In genomic region chr6:52248638-52249414, GRCm38 (mm10) we compare ENCODE assay signal across 12 mouse cellular contexts. TPM values are rescaled to one million over a fixed set of nuclear protein-coding genes. Genes with fewer than 3 reads are reported as not detected.
DNase-seq lines count a peak whose midpoint lies in the region; ATAC-seq lines count a peak whose summit lies in the region.
"Had no signal": no experiment of that assay in that cellular context is flagged by ENCODE, and none has a peak within 500 bp of the region (broad histone marks: within the 10 kb centered on the region; RNA-seq: fewer than 3 reads in every experiment).

No protein-coding gene starts in this region.

- DNase-seq in lung, adult 18-20 months, result no peak
- DNase-seq in limb, embryonic 11.5 days (ENCODE audit: low spot score), result peak; percentile 70
- DNase-seq in urinary bladder, postnatal 10 days (ENCODE audit: low spot score), result peak; percentile 8
- no peak for DNase-seq in adrenal gland, adult 8-10 months
- DNase-seq in left cerebral cortex, postnatal 14 days (ENCODE audit: low spot score in 2 of 2), result no peak
- DNase-seq: adrenal gland, postnatal 10 days; cerebellum, adult 8-10 months had no signal

- no peaks in the 10 kb centered on the region for H3K9me3 ChIP-seq in lung, embryonic 16.5 days (ENCODE audit: control insufficient read depth, low read length)
- no peaks in the 10 kb centered on the region for H3K9me3 ChIP-seq in limb, embryonic 11.5 days (ENCODE audit: control insufficient read depth, low read length)

- no peak for ATAC-seq in lung, embryonic 16.5 days (ENCODE audit: low read depth)
- peak; percentile 22 for ATAC-seq in inflammation-experienced regulatory T-cells, adult 6 months
- ATAC-seq in limb, embryonic 11.5 days (ENCODE audit: insufficient number of reproducible peaks, low FRiP score, low TSS enrichment, low read depth), result no peak

- 0 out of 2 replicates have a peak, but pooled peaks cover 5% of the 10 kb centered on the region for H3K4me1 ChIP-seq in lung, embryonic 16.5 days (replicated peaks; ENCODE audit: control insufficient read depth, insufficient read depth, low read length)
- peaks cover 13% of the 10 kb centered on the region for H3K4me1 ChIP-seq in limb, embryonic 11.5 days (ENCODE audit: control insufficient read depth, insufficient read depth, low read length)

- no peak overlapping the region for H3K9ac ChIP-seq in lung, embryonic 16.5 days (ENCODE audit: low read length)
- peak overlapping the region; percentile 94 for H3K9ac ChIP-seq in limb, embryonic 11.5 days (ENCODE audit: low read length)

- 0 out of 2 replicates have a peak overlapping the region, but pooled peaks have one; percentile 10 for H3K4me3 ChIP-seq in lung, embryonic 16.5 days (ENCODE audit: low read length)
- peak overlapping the region; percentile 99 for H3K4me3 ChIP-seq in limb, embryonic 11.5 days (ENCODE audit: low read depth, low read length)

- H3K4me2 ChIP-seq in lung, embryonic 16.5 days (ENCODE audit: low read depth, low read length), result no peak overlapping the region
- H3K4me2 ChIP-seq in limb, embryonic 11.5 days (ENCODE audit: low read depth, severe bottlenecking), result peak overlapping the region; percentile 83

- intact Hi-C loops in left cerebral cortex, postnatal 14 days (cut with DNase I), result no loop called here

- 1% methylated on average over 27 of the region's 27 CpGs for WGBS in lung, embryonic 16.5 days
- WGBS in limb, embryonic 11.5 days, result 2% methylated on average over 27 of the region's 27 CpGs

- peaks cover 96% of the 10 kb centered on the region for H3K27me3 ChIP-seq in lung, embryonic 16.5 days (ENCODE audit: control insufficient read depth, insufficient read depth, low read depth, low read length)
- H3K27me3 ChIP-seq in limb, embryonic 11.5 days (ENCODE audit: control insufficient read depth, insufficient read depth, low read length), result peaks cover 4% of the 10 kb centered on the region; the same call in 1 of the 2 replicates

- no peaks in the 10 kb centered on the region for H3K36me3 ChIP-seq in lung, embryonic 16.5 days (ENCODE audit: control insufficient read depth, insufficient read depth, low read length)
- H3K36me3 ChIP-seq in limb, embryonic 11.5 days (ENCODE audit: control insufficient read depth, insufficient read depth, low read length), result no peaks in the 10 kb centered on the region

- no peak overlapping the region for H3K27ac ChIP-seq in lung, embryonic 16.5 days (ENCODE audit: low read length)
- peak overlapping the region; percentile 93 for H3K27ac ChIP-seq in limb, embryonic 11.5 days (replicated peaks; ENCODE audit: low read depth, low read length)

RNA-seq across cellular contexts. Expression of gene Hoxa11, which starts 3.2 kb away (rescaled TPM):
- polyA plus RNA-seq in lung, embryonic 16.5 days (2015; fragmentation: Nextera tagmentation; extraction: Ambion mirVana), result not detected in 2 replicates
- polyA plus RNA-seq in inflammation-experienced regulatory T-cells, adult 6 months (2017; shearing (Covaris generic)), result not detected
- 66.3 and 78.0 TPM in 2 replicates for polyA plus RNA-seq in limb, embryonic 11.5 days (2014; fragmentation: Nextera tagmentation; extraction: Ambion mirVana)
- total RNA-seq in adrenal gland, adult 8-10 months (2022), result not detected
- total RNA-seq in left cerebral cortex, postnatal 14 days (2021), result not detected
- total RNA-seq: adrenal gland, postnatal 10 days; MEL had no signal
- polyA plus RNA-seq: heart, embryonic 16.5 days; stomach, embryonic 14.5 days had no signal

RNA-seq across cellular contexts. Expression of gene Hoxa10, which starts 8.2 kb away (rescaled TPM):
- 0.21 TPM in 1 of 2 replicates, not detected in the other for polyA plus RNA-seq in lung, embryonic 16.5 days (2015; fragmentation: Nextera tagmentation; extraction: Ambion mirVana)
- not detected for polyA plus RNA-seq in inflammation-experienced regulatory T-cells, adult 6 months (2017; shearing (Covaris generic))
- 274 and 278 TPM in 2 replicates for polyA plus RNA-seq in limb, embryonic 11.5 days (2014; fragmentation: Nextera tagmentation; extraction: Ambion mirVana)
- under 1 TPM in 2 of 4 experiments, not detected in 2; 0.15 to 0.16 TPM for total RNA-seq in adrenal gland, adult 8-10 months (2022)
- not detected for total RNA-seq in left cerebral cortex, postnatal 14 days (2021)
- total RNA-seq: MEL had no signal
- polyA plus RNA-seq: heart, embryonic 16.5 days; stomach, embryonic 14.5 days had no signal

RNA-seq across cellular contexts. Expression of gene Hoxa13, which starts 11.9 kb away (rescaled TPM):
- polyA plus RNA-seq in lung, embryonic 16.5 days (2015; fragmentation: Nextera tagmentation; extraction: Ambion mirVana), result not detected in 2 replicates
- not detected for polyA plus RNA-seq in inflammation-experienced regulatory T-cells, adult 6 months (2017; shearing (Covaris generic))
- 25.1 and 29.7 TPM in 2 replicates for polyA plus RNA-seq in limb, embryonic 11.5 days (2014; fragmentation: Nextera tagmentation; extraction: Ambion mirVana)
- total RNA-seq in adrenal gland, adult 8-10 months (2022), result not detected
- not detected for total RNA-seq in left cerebral cortex, postnatal 14 days (2021)
- total RNA-seq: adrenal gland, postnatal 10 days; MEL had no signal
- polyA plus RNA-seq: heart, embryonic 16.5 days; stomach, embryonic 14.5 days had no signal

RNA-seq across cellular contexts. Expression of gene Hoxa9, which starts 17.9 kb away (rescaled TPM):
- polyA plus RNA-seq in lung, embryonic 16.5 days (2015; fragmentation: Nextera tagmentation; extraction: Ambion mirVana), result 0.06 and 0.41 TPM in 2 replicates
- under 1 TPM in 2 of 3 experiments, not detected in 1; 0.13 to 0.32 TPM for polyA plus RNA-seq in inflammation-experienced regulatory T-cells, adult 6 months (2017; shearing (Covaris generic))
- 86.7 and 90.5 TPM in 2 replicates for polyA plus RNA-seq in limb, embryonic 11.5 days (2014; fragmentation: Nextera tagmentation; extraction: Ambion mirVana)
- total RNA-seq in adrenal gland, adult 8-10 months (2022), result under 1 TPM in 3 of 4 experiments, not detected in 1; 0.27 to 0.56 (median 0.55) TPM
- total RNA-seq in left cerebral cortex, postnatal 14 days (2021), result not detected
- total RNA-seq: MEL had no signal

RNA-seq across cellular contexts. Expression of gene Hoxa7, which starts 27.2 kb away (rescaled TPM):
- 5.8 and 6.9 TPM in 2 replicates for polyA plus RNA-seq in lung, embryonic 16.5 days (2015; fragmentation: Nextera tagmentation; extraction: Ambion mirVana)
- polyA plus RNA-seq in inflammation-experienced regulatory T-cells, adult 6 months (2017; shearing (Covaris generic)), result not detected
- polyA plus RNA-seq in limb, embryonic 11.5 days (2014; fragmentation: Nextera tagmentation; extraction: Ambion mirVana), result 14.7 and 16.2 TPM in 2 replicates
- total RNA-seq in adrenal gland, adult 8-10 months (2022), result 10 to 100 TPM; 12.9 to 27.9 (median 19.1) TPM
- not detected for total RNA-seq in left cerebral cortex, postnatal 14 days (2021)
- total RNA-seq: MEL had no signal

Comparison
In these comparisons a context has a peak if more than half of its experiments do, and no peak if none do; other contexts are left out.
1. DNase-seq: peak in limb, embryonic 11.5 days (single experiment) and urinary bladder, postnatal 10 days (single experiment); none in lung, adult 18-20 months (0 of 2), adrenal gland, adult 8-10 months (single experiment) and left cerebral cortex, postnatal 14 days (0 of 2).
2. RNA of gene Hoxa11, which starts 3.2 kb away (polyA plus RNA-seq): 66.3 to 78.0 TPM in limb, embryonic 11.5 days; not detected in lung, embryonic 16.5 days and not detected in inflammation-experienced regulatory T-cells, adult 6 months; every median in the first group is over 10 times any median in the second.
3. RNA of gene Hoxa10, which starts 8.2 kb away (polyA plus RNA-seq): 274 to 278 TPM in limb, embryonic 11.5 days; 0.21 TPM in lung, embryonic 16.5 days and not detected in inflammation-experienced regulatory T-cells, adult 6 months; every median in the first group is over 100 times any median in the second.
4. RNA of gene Hoxa13, which starts 11.9 kb away (polyA plus RNA-seq): 25.1 to 29.7 TPM in limb, embryonic 11.5 days; not detected in lung, embryonic 16.5 days and not detected in inflammation-experienced regulatory T-cells, adult 6 months; every median in the first group is over 10 times any median in the second.